Mouse (Mus musculus) liver, adult 2 months (tissue): Measurements from ENCODE around the gene Adamtsl1.

Source experiments
- CTCF ChIP-seq: fragments of 200-500 bp; IDR thresholded peaks from 2 replicates; pipeline ENCODE4 v1.5.1; 2011; ENCODE audit warnings: low read depth, low read length, control low read depth
- POLR2A ChIP-seq: fragments of 200-500 bp; IDR thresholded peaks from 2 replicates; pipeline ENCODE4 v1.6.1; 2011; ENCODE audit warnings: low read length, control low read depth; ENCODE audit not compliant: insufficient read depth; ENCODE audit errors: extremely low read depth

- TF ChIP-seq POLR2A (no peak), CTCF (no peak)
Measured at GRCm38 (mm10) chr4:85845931-85846330, 332.0 kb downstream of the Adamtsl1 start.
